Comparison of ENCODE assay signal across 23 mouse cellular contexts in genomic region chr15:30471280-30471966, GRCm38 (mm10).
DNase-seq lines count a peak whose midpoint lies in the region; ATAC-seq and TF ChIP-seq lines count a peak whose summit lies in the region.
"Had no signal": no experiment of that assay in that cellular context is flagged by ENCODE, and none has a peak within 500 bp of the region (broad histone marks: within the 10 kb centered on the region; RNA-seq: fewer than 3 reads in every experiment).

No protein-coding gene starts in this region.

- 39% methylated on average over 6 of the region's 6 CpGs for WGBS in heart, embryonic 14.5 days
- 79% methylated on average over 6 of the region's 6 CpGs for WGBS in midbrain, postnatal 0 days
- 77% methylated on average over 6 of the region's 6 CpGs for WGBS in midbrain, embryonic 14.5 days

- H3K4me3 ChIP-seq in heart, embryonic 14.5 days (ENCODE audit: control insufficient read depth in 1 of 2, insufficient read depth in 1 of 2, low read depth in 1 of 2, low read length in 2 of 2) = no peak overlapping the region
- no peak overlapping the region for H3K4me3 ChIP-seq in midbrain, postnatal 0 days (ENCODE audit: low read depth, low read length)
- no peak overlapping the region for H3K4me3 ChIP-seq in midbrain, embryonic 14.5 days (replicated peaks; ENCODE audit: low read depth, low read length)
- H3K4me3 ChIP-seq: embryonic facial prominence, embryonic 12.5 days; erythroblast, embryonic 14.5 days; layer of hippocampus, adult 2 months; limb, embryonic 10.5 days; midbrain, embryonic 13.5 days; myocyte had no signal

- peaks cover 0 to 7% of the 10 kb centered on the region in 2 experiments; a peak in 2 of 4 replicates for H3K4me1 ChIP-seq in heart, embryonic 14.5 days (ENCODE audit: control insufficient read depth in 2 of 2, insufficient read depth in 2 of 2, low read length in 2 of 2)
- 0 out of 2 replicates have a peak, but pooled peaks cover 4% of the 10 kb centered on the region for H3K4me1 ChIP-seq in midbrain, postnatal 0 days (ENCODE audit: insufficient read depth, low read length)
- H3K4me1 ChIP-seq in midbrain, embryonic 14.5 days (ENCODE audit: control insufficient read depth, insufficient read depth, low read length) = peaks cover 11% of the 10 kb centered on the region; the same call in 1 of the 2 replicates
- H3K4me1 ChIP-seq: embryonic facial prominence, embryonic 12.5 days; limb, embryonic 10.5 days had no signal

- intact Hi-C loops in heart, postnatal 36 days (cut with DNase I) = no loop called here

- TF ChIP-seq CTCF in midbrain, postnatal 0 days (IDR thresholded peaks at IDR 0.05) = no peak

- H3K27ac ChIP-seq in heart, embryonic 14.5 days (replicated peaks in 1 of 2; ENCODE audit: control insufficient read depth in 1 of 2, insufficient read depth in 1 of 2, low read depth in 2 of 2, low read length in 2 of 2) = no peak overlapping the region
- H3K27ac ChIP-seq in midbrain, postnatal 0 days (ENCODE audit: low read depth, low read length) = no peak overlapping the region
- no peak overlapping the region for H3K27ac ChIP-seq in midbrain, embryonic 14.5 days (replicated peaks; ENCODE audit: low read depth, low read length)
- H3K27ac ChIP-seq: embryonic facial prominence, embryonic 12.5 days; layer of hippocampus, adult 2 months; limb, embryonic 10.5 days; midbrain, embryonic 13.5 days had no signal

- no peak overlapping the region for H3K9ac ChIP-seq in heart, embryonic 14.5 days (ENCODE audit: low read length)
- H3K9ac ChIP-seq in midbrain, postnatal 0 days (replicated peaks; ENCODE audit: low read length, poor library complexity, severe bottlenecking) = no peak overlapping the region
- H3K9ac ChIP-seq in midbrain, embryonic 14.5 days (replicated peaks; ENCODE audit: low read length) = no peak overlapping the region
- H3K9ac ChIP-seq: embryonic facial prominence, embryonic 12.5 days; liver, postnatal 0 days; midbrain, embryonic 13.5 days had no signal

- no peaks in the 10 kb centered on the region for H3K36me3 ChIP-seq in heart, embryonic 14.5 days (ENCODE audit: control insufficient read depth, insufficient read depth, low read length)
- H3K36me3 ChIP-seq in midbrain, postnatal 0 days (ENCODE audit: insufficient read depth, low read length) = no peaks in the 10 kb centered on the region
- no peaks in the 10 kb centered on the region for H3K36me3 ChIP-seq in midbrain, embryonic 14.5 days (ENCODE audit: control insufficient read depth, insufficient read depth, low read length)
- H3K36me3 ChIP-seq: embryonic facial prominence, embryonic 12.5 days; limb, embryonic 10.5 days; midbrain, embryonic 13.5 days had no signal

- ATAC-seq in heart, embryonic 14.5 days (ENCODE audit: insufficient number of reproducible peaks, insufficient read depth, low FRiP score, low read depth) = peak; percentile 13; the same call in 1 of the 2 replicates
- no peak for ATAC-seq in midbrain, postnatal 0 days (ENCODE audit: low FRiP score)
- no peak for ATAC-seq in midbrain, embryonic 14.5 days (ENCODE audit: low FRiP score, low TSS enrichment)
- ATAC-seq: CD4-positive, CD25-positive, alpha-beta regulatory T cell, adult 4 months; liver, postnatal 0 days; midbrain, embryonic 13.5 days had no signal

- no peaks in the 10 kb centered on the region for H3K27me3 ChIP-seq in heart, embryonic 14.5 days (ENCODE audit: control insufficient read depth, insufficient read depth, low read length)
- H3K27me3 ChIP-seq in midbrain, postnatal 0 days (ENCODE audit: insufficient read depth, low read length) = no peaks in the 10 kb centered on the region
- H3K27me3 ChIP-seq in midbrain, embryonic 14.5 days (ENCODE audit: control insufficient read depth, insufficient read depth, low read length) = no peaks in the 10 kb centered on the region
- H3K27me3 ChIP-seq: embryonic facial prominence, embryonic 12.5 days; midbrain, embryonic 13.5 days had no signal

- H3K4me2 ChIP-seq in heart, embryonic 14.5 days (ENCODE audit: low read length) = no peak overlapping the region
- no peak overlapping the region for H3K4me2 ChIP-seq in midbrain, postnatal 0 days (ENCODE audit: low read depth, low read length, poor library complexity, severe bottlenecking)
- H3K4me2 ChIP-seq in midbrain, embryonic 14.5 days (ENCODE audit: low read length) = no peak overlapping the region
- H3K4me2 ChIP-seq: embryonic facial prominence, embryonic 12.5 days; midbrain, embryonic 13.5 days had no signal

- no peaks in the 10 kb centered on the region for H3K9me3 ChIP-seq in heart, embryonic 14.5 days (ENCODE audit: control insufficient read depth, low read length)
- H3K9me3 ChIP-seq in midbrain, postnatal 0 days (ENCODE audit: low read length) = no peaks in the 10 kb centered on the region
- no peaks in the 10 kb centered on the region for H3K9me3 ChIP-seq in midbrain, embryonic 14.5 days (ENCODE audit: control insufficient read depth, low read length)
- H3K9me3 ChIP-seq: embryonic facial prominence, embryonic 12.5 days; limb, embryonic 10.5 days; midbrain, embryonic 13.5 days had no signal

- peak; percentile 20 for DNase-seq in cerebellum, adult 11-12 months
- DNase-seq in cerebellum, adult 11 months = no peak
- DNase-seq in heart, postnatal 36 days = no peak
- DNase-seq in midbrain, postnatal 0 days (ENCODE audit: low spot score) = peak; percentile 48
- no peak for DNase-seq in midbrain, embryonic 14.5 days
- DNase-seq in retina, embryonic 14.5 days (ENCODE audit: low spot score) = no peak
- DNase-seq: adrenal gland, postnatal 25 days; gastrocnemius, postnatal 10 days; kidney, adult 2 months; kidney, postnatal 14 days; layer of hippocampus, postnatal 36 days; liver, postnatal 0 days; lung, postnatal 14 days; spleen, adult 18-20 months; thymus, postnatal 25 days had no signal

Comparison
In these comparisons a context has a peak if more than half of its experiments do, and no peak if none do; other contexts are left out.
1. DNase-seq: peak in cerebellum, adult 11-12 months (single experiment) and midbrain, postnatal 0 days (single experiment); none in cerebellum, adult 11 months (single experiment), heart, postnatal 36 days (0 of 2), midbrain, embryonic 14.5 days (single experiment) and retina, embryonic 14.5 days (single experiment).